Mouse (Mus musculus) E14TG2a.4 (cell line): Measurements from ENCODE around the gene Chst8.

Experiments used
- CTCF ChIP-seq: conservative IDR thresholded peaks from 2 replicates; pipeline ENCODE4 v1.5.1; 2014; ENCODE audit warnings: low read length
- NANOG ChIP-seq: IDR thresholded peaks from 2 replicates; pipeline ENCODE4 v1.6.1; 2014; ENCODE audit warnings: borderline replicate concordance, low read length, mixed read lengths

GRCm38 (mm10) chr7:34720882-34721649 lies 91.4 kb downstream of the Chst8 start:
- TF ChIP-seq CTCF (no peak), NANOG (no peak)
